Mouse (Mus musculus) hindbrain, embryonic 10.5 days (tissue): ENCODE results near the gene Myo1d. TPM values are rescaled to one million over a fixed set of nuclear protein-coding genes. Genes with fewer than 3 reads are reported as not detected.

Experiments used
- DNase-seq: peaks from one replicate; pipeline ENCODE4 v3.0.0-alpha.2; 2017; ENCODE audit warnings: low spot score
- H3K27ac ChIP-seq: fragments of 300-500 bp; sonication (generic); 2 replicates; pipeline ENCODE4 v1.5.1; 2016; ENCODE audit warnings: mild to moderate bottlenecking, moderate library complexity
- H3K27me3 ChIP-seq: fragments of 300-500 bp; sonication (generic); 2 replicates; pipeline ENCODE4 v1.6.1; 2016; ENCODE audit warnings: mild to moderate bottlenecking; ENCODE audit not compliant: poor library complexity, insufficient read depth, severe bottlenecking
- H3K36me3 ChIP-seq: fragments of 300-500 bp; sonication (generic); 2 replicates; pipeline ENCODE4 v1.6.1; 2016; ENCODE audit warnings: mild to moderate bottlenecking, moderate library complexity
- H3K4me1 ChIP-seq: fragments of 300-500 bp; sonication (generic); replicated peaks from 2 replicates; pipeline ENCODE4 v1.6.1; 2016; ENCODE audit warnings: mild to moderate bottlenecking
- H3K4me3 ChIP-seq: fragments of 300-500 bp; sonication (generic); 2 replicates; pipeline ENCODE4 v1.5.1; 2016; ENCODE audit warnings: mild to moderate bottlenecking, moderate library complexity
- H3K9me3 ChIP-seq: fragments of 300-500 bp; sonication (generic); 2 replicates; pipeline ENCODE4 v1.6.1; 2016; ENCODE audit warnings: mild to moderate bottlenecking, moderate library complexity
- WGBS: fragments of 180-500 bp; shearing (Covaris S2); methylation state at CpG from one replicate; pipeline ENCODE4 v1.1.7; 2016; 5-methylcytosine and 5-hydroxymethylcytosine counted together
- polyA plus RNA-seq: library from polyadenylated mRNA; unstranded; fragments of >200 nt; fragmentation: Nextera tagmentation; extraction: Ambion mirVana; gene quantifications from 2 replicates; pipeline ENCODE4 v1.2.1, GENCODE M21; 2016

The Myo1d gene
- polyA plus RNA-seq, 1 experiment from 2014 or later = 2.6 TPM

- peaks cover 4% of the 10 kb centered on the region; the same call in 1 of the 2 replicates for H3K4me1 ChIP-seq
- H3K4me3 ChIP-seq = no peak overlapping the region
- no peaks in the 10 kb centered on the region for H3K36me3 ChIP-seq
- H3K9me3 ChIP-seq = no peaks in the 10 kb centered on the region
- H3K27me3 ChIP-seq = no peaks in the 10 kb centered on the region
- no peak overlapping the region for H3K27ac ChIP-seq
- WGBS = 96% methylated on average over 1 of the region's 1 CpGs
- DNase-seq = no peak
These were observed 30.6 kb downstream of the Myo1d start for GRCm38 (mm10) chr11:80749187-80749586.

GRCm38 (mm10) chr11:80745426-80745825 lies 34.4 kb downstream of the Myo1d start:
- Histone ChIP-seq H3K9me3 (no peaks in the 10 kb centered on the region), H3K4me3 (no peak overlapping the region), H3K27ac (no peak overlapping the region), H3K36me3 (no peaks in the 10 kb centered on the region), H3K4me1 (peaks cover 4% of the 10 kb centered on the region; the same call in 1 of the 2 replicates), H3K27me3 (no peaks in the 10 kb centered on the region)
- 90% methylated on average over 5 of the region's 5 CpGs for WGBS
- DNase-seq = no peak

GRCm38 (mm10) chr11:80743823-80744410 lies 35.9 kb downstream of the Myo1d start:
- H3K4me3 ChIP-seq = no peak overlapping the region
- H3K4me1 ChIP-seq = peaks cover 4% of the 10 kb centered on the region; the same call in 1 of the 2 replicates
- no peaks in the 10 kb centered on the region for H3K27me3 ChIP-seq
- no peaks in the 10 kb centered on the region for H3K36me3 ChIP-seq
- no peak overlapping the region for H3K27ac ChIP-seq
- no peaks in the 10 kb centered on the region for H3K9me3 ChIP-seq
- no peak for DNase-seq
- WGBS = 86% methylated on average over 4 of the region's 4 CpGs

GRCm38 (mm10) chr11:80742462-80742861 lies 37.4 kb downstream of the Myo1d start:
- Histone ChIP-seq H3K4me3 (no peak overlapping the region), H3K27ac (no peak overlapping the region), H3K27me3 (no peaks in the 10 kb centered on the region), H3K4me1 (peaks cover 4% of the 10 kb centered on the region; the same call in 1 of the 2 replicates), H3K36me3 (no peaks in the 10 kb centered on the region), H3K9me3 (no peaks in the 10 kb centered on the region)
- DNase-seq = no peak
- 96% methylated on average over 4 of the region's 4 CpGs for WGBS

- H3K36me3 ChIP-seq = no peaks in the 10 kb centered on the region
- H3K27ac ChIP-seq = no peak overlapping the region
- DNase-seq = no peak
- H3K9me3 ChIP-seq = no peaks in the 10 kb centered on the region
- no peaks in the 10 kb centered on the region for H3K27me3 ChIP-seq
- H3K4me3 ChIP-seq = no peak overlapping the region
- H3K4me1 ChIP-seq = no peaks in the 10 kb centered on the region
- 95% methylated on average over 2 of the region's 2 CpGs for WGBS
These were observed 45.1 kb downstream of the Myo1d start for GRCm38 (mm10) chr11:80734771-80735170.

GRCm38 (mm10) chr11:80724701-80725100 lies 55.1 kb downstream of the Myo1d start:
- Histone ChIP-seq H3K36me3 (no peaks in the 10 kb centered on the region), H3K4me1 (peaks cover 3% of the 10 kb centered on the region; the same call in 1 of the 2 replicates), H3K9me3 (no peaks in the 10 kb centered on the region), H3K4me3 (no peak overlapping the region), H3K27me3 (no peaks in the 10 kb centered on the region), H3K27ac (no peak overlapping the region)
- WGBS = 83% methylated on average over 12 of the region's 12 CpGs
- DNase-seq = no peak

GRCm38 (mm10) chr11:80723406-80724047 lies 56.3 kb downstream of the Myo1d start:
- no peaks in the 10 kb centered on the region for H3K27me3 ChIP-seq
- peaks cover 3% of the 10 kb centered on the region; the same call in 1 of the 2 replicates for H3K4me1 ChIP-seq
- no peak overlapping the region for H3K4me3 ChIP-seq
- H3K36me3 ChIP-seq = no peaks in the 10 kb centered on the region
- no peak for DNase-seq
- H3K27ac ChIP-seq = no peak overlapping the region
- H3K9me3 ChIP-seq = no peaks in the 10 kb centered on the region
- 88% methylated on average over 9 of the region's 9 CpGs for WGBS

- DNase-seq = no peak
- WGBS = 75% methylated on average over 1 of the region's 1 CpGs
- Histone ChIP-seq H3K4me1 (peaks cover under 1% of the 10 kb centered on the region; the same call in 1 of the 2 replicates), H3K4me3 (no peak overlapping the region), H3K36me3 (no peaks in the 10 kb centered on the region), H3K9me3 (no peaks in the 10 kb centered on the region), H3K27ac (no peak overlapping the region), H3K27me3 (no peaks in the 10 kb centered on the region)
These were observed 60.8 kb downstream of the Myo1d start for GRCm38 (mm10) chr11:80719014-80719413.

GRCm38 (mm10) chr11:80718036-80718435 lies 61.8 kb downstream of the Myo1d start:
- Histone ChIP-seq H3K27me3 (no peaks in the 10 kb centered on the region), H3K27ac (no peak overlapping the region), H3K4me1 (no peaks in the 10 kb centered on the region), H3K36me3 (no peaks in the 10 kb centered on the region), H3K4me3 (no peak overlapping the region), H3K9me3 (no peaks in the 10 kb centered on the region)
- no peak for DNase-seq

GRCm38 (mm10) chr11:80715115-80715514 lies 64.7 kb downstream of the Myo1d start:
- WGBS = 81% methylated on average over 2 of the region's 2 CpGs
- H3K4me3 ChIP-seq = no peak overlapping the region
- DNase-seq = no peak
- H3K27ac ChIP-seq = no peak overlapping the region
- no peaks in the 10 kb centered on the region for H3K36me3 ChIP-seq
- no peaks in the 10 kb centered on the region for H3K9me3 ChIP-seq
- no peaks in the 10 kb centered on the region for H3K27me3 ChIP-seq
- no peaks in the 10 kb centered on the region for H3K4me1 ChIP-seq

GRCm38 (mm10) chr11:80713705-80714104 lies 66.1 kb downstream of the Myo1d start:
- H3K27ac ChIP-seq = no peak overlapping the region
- H3K9me3 ChIP-seq = no peaks in the 10 kb centered on the region
- no peaks in the 10 kb centered on the region for H3K27me3 ChIP-seq
- no peak for DNase-seq
- no peaks in the 10 kb centered on the region for H3K4me1 ChIP-seq
- WGBS = 76% methylated on average over 1 of the region's 1 CpGs
- no peaks in the 10 kb centered on the region for H3K36me3 ChIP-seq
- H3K4me3 ChIP-seq = no peak overlapping the region

GRCm38 (mm10) chr11:80712201-80712600 lies 67.6 kb downstream of the Myo1d start:
- Histone ChIP-seq H3K4me1 (no peaks in the 10 kb centered on the region), H3K4me3 (no peak overlapping the region), H3K9me3 (no peaks in the 10 kb centered on the region), H3K27ac (no peak overlapping the region), H3K36me3 (no peaks in the 10 kb centered on the region), H3K27me3 (no peaks in the 10 kb centered on the region)
- WGBS = 80% methylated on average over 3 of the region's 3 CpGs
- no peak for DNase-seq

- no peaks in the 10 kb centered on the region for H3K36me3 ChIP-seq
- H3K4me3 ChIP-seq = no peak overlapping the region
- no peak overlapping the region for H3K27ac ChIP-seq
- 74% methylated on average over 6 of the region's 6 CpGs for WGBS
- no peaks in the 10 kb centered on the region for H3K27me3 ChIP-seq
- no peaks in the 10 kb centered on the region for H3K9me3 ChIP-seq
- no peak for DNase-seq
- no peaks in the 10 kb centered on the region for H3K4me1 ChIP-seq
These were observed 68.5 kb downstream of the Myo1d start for GRCm38 (mm10) chr11:80711336-80711735.
